24 mouse cellular contexts compared by ENCODE assay signal in the genomic region with DNA sequence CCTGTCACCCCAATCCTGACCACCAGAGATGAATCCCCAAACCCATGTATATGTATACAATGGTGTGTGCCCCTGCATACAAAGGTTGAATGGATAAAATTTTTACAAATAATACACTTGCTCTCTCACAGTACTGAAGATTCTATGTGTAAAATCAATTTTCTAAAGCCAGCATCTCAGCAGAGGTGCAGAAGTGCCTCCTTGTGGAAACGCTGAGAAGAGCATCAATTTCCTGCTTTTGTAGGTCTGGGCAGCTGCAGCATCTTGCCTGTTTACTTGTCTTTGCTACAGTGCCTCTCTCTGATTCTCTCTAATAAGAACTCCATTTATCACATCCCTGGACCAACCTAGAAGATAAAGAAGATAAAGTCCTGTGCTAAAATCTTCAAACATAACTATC. TPM values are rescaled to one million over a fixed set of nuclear protein-coding genes. Genes with fewer than 3 reads are reported as not detected.
DNase-seq lines count a peak whose midpoint lies in the region; ATAC-seq and TF ChIP-seq lines count a peak whose summit lies in the region.
"Had no signal": no experiment of that assay in that cellular context is flagged by ENCODE, and none has a peak within 500 bp of the region (broad histone marks: within the 10 kb centered on the region; RNA-seq: fewer than 3 reads in every experiment).

No protein-coding gene starts in this region.

- H3K4me1 ChIP-seq in embryonic facial prominence, embryonic 11.5 days (ENCODE audit: control insufficient read depth, insufficient read depth, low read length), result no peaks in the 10 kb centered on the region
- no peaks in the 10 kb centered on the region for H3K4me1 ChIP-seq in embryonic facial prominence, embryonic 10.5 days
- H3K4me1 ChIP-seq in E14TG2a.4 (replicated peaks; ENCODE audit: low read depth, low read length), result no peaks in the 10 kb centered on the region
- H3K4me1 ChIP-seq: embryonic facial prominence, embryonic 15.5 days; forebrain, embryonic 12.5 days; hindbrain, embryonic 10.5 days; limb, embryonic 13.5 days; midbrain, embryonic 12.5 days had no signal

- H3K4me2 ChIP-seq in embryonic facial prominence, embryonic 11.5 days (ENCODE audit: low read depth, low read length), result no peak overlapping the region
- H3K4me2 ChIP-seq: embryonic facial prominence, embryonic 15.5 days; forebrain, embryonic 12.5 days; limb, embryonic 13.5 days; midbrain, embryonic 12.5 days had no signal

- no peaks in the 10 kb centered on the region for H3K36me3 ChIP-seq in embryonic facial prominence, embryonic 11.5 days (replicated peaks; ENCODE audit: control insufficient read depth, insufficient read depth, low read depth, low read length)
- H3K36me3 ChIP-seq in embryonic facial prominence, embryonic 10.5 days (replicated peaks), result no peaks in the 10 kb centered on the region
- H3K36me3 ChIP-seq in E14TG2a.4 (ENCODE audit: insufficient read depth, low read length), result no peaks in the 10 kb centered on the region
- H3K36me3 ChIP-seq: embryonic facial prominence, embryonic 15.5 days; forebrain, embryonic 12.5 days; hindbrain, embryonic 10.5 days; limb, embryonic 13.5 days; midbrain, embryonic 12.5 days had no signal

- intact Hi-C loops in left cerebral cortex, adult 2 months (cut with DNase I), result no loop called here

- 63% methylated on average over 1 of the region's 1 CpGs for WGBS in embryonic facial prominence, embryonic 11.5 days
- 43% methylated on average over 1 of the region's 1 CpGs for WGBS in embryonic facial prominence, embryonic 10.5 days

- peak; percentile 14 for DNase-seq in embryonic facial prominence, embryonic 11.5 days (ENCODE audit: low spot score)
- DNase-seq in embryonic facial prominence, embryonic 10.5 days (ENCODE audit: low spot score), result no peak
- no peak for DNase-seq in left cerebral cortex, adult 2 months (ENCODE audit: extremely low spot score in 1 of 2, low spot score in 2 of 2)
- DNase-seq in left cerebral cortex, adult 11 months (ENCODE audit: low spot score), result no peak
- peak; percentile 12 for DNase-seq in embryo, embryonic 11 days
- DNase-seq in urinary bladder, postnatal 25 days (ENCODE audit: low spot score), result no peak
- DNase-seq in spleen, postnatal 4 days (ENCODE audit: low spot score in 2 of 2), result no peak
- DNase-seq: adrenal gland, postnatal 14 days; cerebellum, adult 9-11 months; heart, adult 11 months; kidney, adult 18-20 months; kidney, postnatal 36 days; lung, postnatal 4 days had no signal

- no peak overlapping the region for H3K4me3 ChIP-seq in embryonic facial prominence, embryonic 11.5 days (ENCODE audit: low read depth, low read length)
- H3K4me3 ChIP-seq in embryonic facial prominence, embryonic 10.5 days, result no peak overlapping the region
- H3K4me3 ChIP-seq in left cerebral cortex, adult 2 months, result no peak overlapping the region
- H3K4me3 ChIP-seq in E14TG2a.4 (replicated peaks; ENCODE audit: low read length), result no peak overlapping the region
- H3K4me3 ChIP-seq: embryonic facial prominence, embryonic 15.5 days; forebrain, embryonic 12.5 days; hindbrain, embryonic 10.5 days; limb, embryonic 13.5 days; midbrain, embryonic 12.5 days had no signal

- H3K27me3 ChIP-seq in embryonic facial prominence, embryonic 11.5 days (ENCODE audit: control insufficient read depth, insufficient read depth, low read length), result no peaks in the 10 kb centered on the region
- H3K27me3 ChIP-seq in embryonic facial prominence, embryonic 10.5 days (replicated peaks; ENCODE audit: low read depth, poor library complexity, severe bottlenecking), result no peaks in the 10 kb centered on the region
- no peaks in the 10 kb centered on the region for H3K27me3 ChIP-seq in E14TG2a.4 (ENCODE audit: insufficient read depth, low read length)
- H3K27me3 ChIP-seq: embryonic facial prominence, embryonic 15.5 days; forebrain, embryonic 12.5 days; limb, embryonic 13.5 days; midbrain, embryonic 12.5 days had no signal

- H3K9ac ChIP-seq in embryonic facial prominence, embryonic 11.5 days (replicated peaks; ENCODE audit: low read length), result no peak overlapping the region
- H3K9ac ChIP-seq: embryonic facial prominence, embryonic 15.5 days; forebrain, embryonic 12.5 days; limb, embryonic 13.5 days; midbrain, embryonic 12.5 days had no signal

- peak; percentile 35 for TF ChIP-seq CTCF in left cerebral cortex, adult 2 months (IDR thresholded peaks at IDR 0.05)
- TF ChIP-seq CTCF in E14TG2a.4 (conservative IDR thresholded peaks at IDR 0.05; ENCODE audit: low read length), result peak; percentile 28

- no peak for ATAC-seq in embryonic facial prominence, embryonic 11.5 days (replicated peaks; ENCODE audit: insufficient number of reproducible peaks, low FRiP score, low TSS enrichment, low read depth)

- H3K9me3 ChIP-seq in embryonic facial prominence, embryonic 11.5 days (replicated peaks; ENCODE audit: control insufficient read depth, low read length), result no peaks in the 10 kb centered on the region
- no peaks in the 10 kb centered on the region for H3K9me3 ChIP-seq in embryonic facial prominence, embryonic 10.5 days
- H3K9me3 ChIP-seq in E14TG2a.4 (ENCODE audit: low read length), result no peaks in the 10 kb centered on the region; the same call in 1 of the 2 replicates
- H3K9me3 ChIP-seq: embryonic facial prominence, embryonic 15.5 days; forebrain, embryonic 12.5 days; hindbrain, embryonic 10.5 days; limb, embryonic 13.5 days; midbrain, embryonic 12.5 days had no signal

- H3K27ac ChIP-seq in embryonic facial prominence, embryonic 11.5 days (replicated peaks; ENCODE audit: low read depth, low read length), result no peak overlapping the region
- H3K27ac ChIP-seq in embryonic facial prominence, embryonic 10.5 days (replicated peaks), result no peak overlapping the region
- no peak overlapping the region for H3K27ac ChIP-seq in left cerebral cortex, adult 2 months
- H3K27ac ChIP-seq: embryonic facial prominence, embryonic 15.5 days; forebrain, embryonic 12.5 days; hindbrain, embryonic 10.5 days; limb, embryonic 13.5 days; midbrain, embryonic 12.5 days had no signal

RNA-seq across cellular contexts. Expression of a gene that starts 32.1 kb away (rescaled TPM):
- polyA plus RNA-seq in embryonic facial prominence, embryonic 11.5 days (2014; fragmentation: Nextera tagmentation; extraction: Ambion mirVana), result not detected in 2 replicates
- 0.07 TPM in 1 of 2 replicates, not detected in the other for polyA plus RNA-seq in embryonic facial prominence, embryonic 10.5 days (2016; fragmentation: Nextera tagmentation; extraction: Ambion mirVana)
- under 1 TPM in 1 of 2 experiments, not detected in 1; 0.14 TPM for total RNA-seq in left cerebral cortex, adult 2 months (2021)
- total RNA-seq: adrenal gland, postnatal 14 days; MEL had no signal
- polyA plus RNA-seq: embryonic facial prominence, embryonic 15.5 days; forebrain, embryonic 12.5 days; heart, embryonic 14.5 days; hindbrain, embryonic 10.5 days; limb, embryonic 13.5 days; liver, embryonic 16.5 days; midbrain, embryonic 12.5 days; stomach, embryonic 14.5 days; thymus, postnatal 0 days had no signal

Comparison
In these comparisons a context has a peak if more than half of its experiments do, and no peak if none do; other contexts are left out.
1. DNase-seq: peak in embryonic facial prominence, embryonic 11.5 days (single experiment) and embryo, embryonic 11 days (single experiment); none in embryonic facial prominence, embryonic 10.5 days (single experiment), left cerebral cortex, adult 2 months (0 of 2), left cerebral cortex, adult 11 months (single experiment), urinary bladder, postnatal 25 days (single experiment) and spleen, postnatal 4 days (0 of 2).